Mouse (Mus musculus) G1E (cell line): ENCODE data around the gene Ddi2.

Experiments
- CTCF ChIP-seq: IDR thresholded peaks from 2 replicates; pipeline ENCODE4 v1.5.1; 2012; ENCODE audit warnings: low read depth, low read length, inconsistent platforms, mixed read lengths
- GATA1 ChIP-seq: IDR thresholded peaks from 2 replicates; pipeline ENCODE4 v1.6.1; 2012; ENCODE audit warnings: borderline replicate concordance, low read length, inconsistent platforms, mixed read lengths

- TF ChIP-seq GATA1 (no peak), CTCF (no peak)
These were observed 64.3 kb downstream of the Ddi2 start for GRCm38 (mm10) chr4:141658846-141659484.
